Mouse (Mus musculus) limb, embryonic 12.5 days (tissue): Measurements from ENCODE around the gene Brsk1. TPM values are rescaled to one million over a fixed set of nuclear protein-coding genes. Genes with fewer than 3 reads are reported as not detected.

ENCODE experiments used
- ATAC-seq: fragments of 200-750 bp; cut with Nextera tagmentation; 2 replicates; pipeline ENCODE4 v1.8.0; 2017; ENCODE audit warnings: low read depth, moderate TSS enrichment; ENCODE audit not compliant: insufficient number of reproducible peaks, insufficient read depth, low FRiP score, low TSS enrichment
- H3K27ac ChIP-seq: fragments of 300-500 bp; sonication (generic); 2 replicates; pipeline ENCODE4 v1.5.1; 2016; ENCODE audit warnings: mild to moderate bottlenecking, moderate library complexity
- H3K27me3 ChIP-seq: fragments of 300-500 bp; sonication (generic); 2 replicates; pipeline ENCODE4 v1.6.1; 2016; ENCODE audit warnings: mild to moderate bottlenecking, moderate library complexity
- H3K36me3 ChIP-seq: fragments of 300-500 bp; sonication (generic); 2 replicates; pipeline ENCODE4 v1.6.1; 2016; ENCODE audit warnings: mild to moderate bottlenecking, moderate library complexity
- H3K4me1 ChIP-seq: fragments of 300-500 bp; sonication (generic); replicated peaks from 2 replicates; pipeline ENCODE4 v1.6.1; 2016
- H3K4me2 ChIP-seq: fragments of 300-500 bp; sonication (generic); 2 replicates; pipeline ENCODE4 v1.6.1; 2016; ENCODE audit warnings: mild to moderate bottlenecking, moderate library complexity
- H3K4me3 ChIP-seq: fragments of 300-500 bp; sonication (generic); replicated peaks from 2 replicates; pipeline ENCODE4 v1.5.1; 2016; ENCODE audit warnings: mild to moderate bottlenecking
- H3K9ac ChIP-seq: fragments of 300-500 bp; sonication (generic); replicated peaks from 2 replicates; pipeline ENCODE4 v1.6.1; 2016; ENCODE audit warnings: mild to moderate bottlenecking, moderate library complexity
- H3K9me3 ChIP-seq: fragments of 300-500 bp; sonication (generic); 2 replicates; pipeline ENCODE4 v1.6.1; 2016; ENCODE audit warnings: mild to moderate bottlenecking, moderate library complexity
- WGBS: fragments of 180-500 bp; shearing (Covaris S2); methylation state at CpG from one replicate; pipeline ENCODE4 v1.1.7; 2016; 5-methylcytosine and 5-hydroxymethylcytosine counted together
- polyA plus RNA-seq: library from polyadenylated mRNA; unstranded; fragments of >200 nt; fragmentation: Nextera tagmentation; extraction: Ambion mirVana; gene quantifications from 2 replicates; pipeline ENCODE4 v1.2.1, GENCODE M21; 2016

Brsk1 gene
- polyA plus RNA-seq = 2.4 and 3.6 TPM in 2 replicates

DNA sequence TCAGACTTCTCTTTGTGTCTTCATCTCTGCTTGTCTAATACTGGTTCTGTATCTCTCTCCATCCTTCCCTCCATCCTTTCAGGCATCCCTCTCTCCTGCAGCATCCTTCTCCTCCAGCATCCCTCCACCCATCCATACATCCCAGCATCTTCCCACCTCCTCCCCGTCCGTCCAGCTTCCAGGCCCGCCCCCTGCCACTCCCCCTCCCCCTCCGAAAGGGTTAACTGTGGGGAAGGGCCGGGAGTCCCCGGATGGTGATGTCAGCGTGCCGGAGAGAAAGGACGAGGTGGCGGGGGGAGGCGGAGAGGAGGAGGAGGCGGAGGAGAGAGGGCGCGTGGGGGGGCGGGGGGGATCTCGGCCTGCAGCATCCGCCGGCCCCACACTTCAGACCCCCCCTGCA lies at the start of gene Brsk1:
Gene Brsk1, plus strand, starts transcription at position 218 of the 400 bp plus-strand sequence.
- Histone ChIP-seq H3K36me3 (peaks cover 30% of the 10 kb centered on the region), H3K9me3 (no peaks in the 10 kb centered on the region), H3K9ac (peak within 1 kb of the TSS; percentile 100), H3K27ac (peak within 1 kb of the TSS; percentile 96), H3K4me1 (peaks cover 8% of the 10 kb centered on the region), H3K4me3 (peak within 1 kb of the TSS; percentile 99), H3K4me2 (peak within 1 kb of the TSS; percentile 84), H3K27me3 (no peaks in the 10 kb centered on the region)
- 2% methylated on average over 10 of the region's 18 CpGs for WGBS
- peak; percentile 29 for ATAC-seq

DNA sequence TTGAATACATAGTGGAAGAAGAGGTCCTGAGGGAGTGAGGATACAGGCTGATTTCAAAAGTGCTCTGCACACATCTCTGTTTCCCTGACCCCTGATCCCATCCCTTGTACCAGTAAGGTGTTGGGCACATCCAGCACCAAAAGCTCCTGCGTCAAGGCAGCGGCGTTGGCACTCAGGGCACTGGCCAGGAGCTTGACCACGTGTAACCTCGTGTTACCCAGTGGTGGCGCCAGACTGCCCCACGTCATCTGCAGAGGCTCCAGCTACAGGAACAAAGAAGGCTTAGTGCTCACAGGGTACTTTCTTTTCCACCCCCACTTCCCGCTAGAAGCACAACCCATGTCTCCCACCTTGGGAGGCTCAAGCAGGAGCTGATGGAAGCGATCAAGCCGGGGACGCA lies 49.2 kb upstream of the Brsk1 start:
- no peak overlapping the region for H3K27ac ChIP-seq
- ATAC-seq = no peak
- H3K36me3 ChIP-seq = peaks cover 98% of the 10 kb centered on the region
- no peak overlapping the region for H3K4me3 ChIP-seq
- H3K4me1 ChIP-seq = no peaks in the 10 kb centered on the region
- no peaks in the 10 kb centered on the region for H3K9me3 ChIP-seq
- H3K9ac ChIP-seq = no peak overlapping the region
- 90% methylated on average over 11 of the region's 11 CpGs for WGBS
- no peak overlapping the region for H3K4me2 ChIP-seq
- H3K27me3 ChIP-seq = no peaks in the 10 kb centered on the region

- WGBS = 93% methylated on average over 7 of the region's 7 CpGs
- no peak for ATAC-seq
- Histone ChIP-seq H3K9ac (no peak overlapping the region), H3K36me3 (peaks cover 98% of the 10 kb centered on the region), H3K9me3 (no peaks in the 10 kb centered on the region), H3K4me1 (no peaks in the 10 kb centered on the region), H3K27me3 (no peaks in the 10 kb centered on the region), H3K27ac (no peak overlapping the region), H3K4me2 (no peak overlapping the region), H3K4me3 (no peak overlapping the region)
Observed at GRCm38 (mm10) chr7:4641956-4642355, 48.4 kb upstream of the Brsk1 start.

- peaks cover 89% of the 10 kb centered on the region for H3K36me3 ChIP-seq
- no peaks in the 10 kb centered on the region for H3K4me1 ChIP-seq
- H3K9ac ChIP-seq = no peak overlapping the region
- no peak for ATAC-seq
- WGBS = 94% methylated on average over 6 of the region's 6 CpGs
- H3K27me3 ChIP-seq = no peaks in the 10 kb centered on the region
- no peak overlapping the region for H3K4me2 ChIP-seq
- no peak overlapping the region for H3K4me3 ChIP-seq
- H3K9me3 ChIP-seq = no peaks in the 10 kb centered on the region
- no peak overlapping the region for H3K27ac ChIP-seq
Observed at GRCm38 (mm10) chr7:4643225-4643624, 47.2 kb upstream of the Brsk1 start.

- no peaks in the 10 kb centered on the region for H3K4me1 ChIP-seq
- H3K27me3 ChIP-seq = no peaks in the 10 kb centered on the region
- H3K9ac ChIP-seq = no peak overlapping the region
- H3K4me3 ChIP-seq = no peak overlapping the region
- no peak overlapping the region for H3K27ac ChIP-seq
- H3K4me2 ChIP-seq = no peak overlapping the region
- H3K9me3 ChIP-seq = no peaks in the 10 kb centered on the region
- ATAC-seq = no peak
- 90% methylated on average over 3 of the region's 3 CpGs for whole genome bisulfite sequencing
- peaks cover 62% of the 10 kb centered on the region for H3K36me3 ChIP-seq
Observed at GRCm38 (mm10) chr7:4646806-4647205, 43.6 kb upstream of the Brsk1 start.

DNA sequence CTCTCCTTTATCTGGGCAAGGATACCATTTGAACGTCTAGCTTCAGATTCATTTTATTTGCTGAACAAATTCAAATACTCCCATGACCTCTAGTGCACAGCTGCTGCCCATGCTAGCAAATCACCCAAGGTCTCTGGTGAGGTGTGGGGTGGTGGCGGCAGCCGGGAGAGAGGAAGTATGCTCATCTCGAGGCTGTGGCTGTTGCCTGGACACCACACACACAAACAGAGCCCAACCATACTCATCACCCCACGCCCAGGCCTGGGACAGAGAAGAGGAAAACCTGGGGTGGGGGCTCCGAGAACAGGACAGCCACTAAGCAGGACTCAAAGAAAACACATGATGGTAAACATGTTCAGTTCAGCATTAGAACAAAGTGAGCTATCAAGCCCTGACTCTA lies 43.1 kb upstream of the Brsk1 start:
- ATAC-seq = no peak
- Histone ChIP-seq H3K4me2 (no peak overlapping the region), H3K27ac (no peak overlapping the region), H3K36me3 (peaks cover 61% of the 10 kb centered on the region), H3K27me3 (no peaks in the 10 kb centered on the region), H3K9me3 (no peaks in the 10 kb centered on the region), H3K4me1 (no peaks in the 10 kb centered on the region), H3K9ac (no peak overlapping the region), H3K4me3 (no peak overlapping the region)
- WGBS = 76% methylated on average over 6 of the region's 6 CpGs

- Histone ChIP-seq H3K4me2 (no peak overlapping the region), H3K9me3 (no peaks in the 10 kb centered on the region), H3K36me3 (peaks cover 61% of the 10 kb centered on the region), H3K27me3 (no peaks in the 10 kb centered on the region), H3K9ac (no peak overlapping the region), H3K4me1 (no peaks in the 10 kb centered on the region), H3K4me3 (no peak overlapping the region), H3K27ac (no peak overlapping the region)
- 100% methylated on average over 2 of the region's 2 CpGs for WGBS
- ATAC-seq = no peak
Observed at GRCm38 (mm10) chr7:4647992-4648391, 42.4 kb upstream of the Brsk1 start.

- no peak overlapping the region for H3K4me2 ChIP-seq
- no peaks in the 10 kb centered on the region for H3K9me3 ChIP-seq
- H3K27me3 ChIP-seq = no peaks in the 10 kb centered on the region
- H3K4me1 ChIP-seq = peaks cover 12% of the 10 kb centered on the region; the same call in 1 of the 2 replicates
- no peak overlapping the region for H3K4me3 ChIP-seq
- no peak overlapping the region for H3K9ac ChIP-seq
- H3K27ac ChIP-seq = no peak overlapping the region
- no peak for ATAC-seq
- H3K36me3 ChIP-seq = peaks cover 40% of the 10 kb centered on the region
- WGBS = 80% methylated on average over 8 of the region's 8 CpGs
Observed at GRCm38 (mm10) chr7:4651581-4651980, 38.8 kb upstream of the Brsk1 start.

- no peak overlapping the region for H3K27ac ChIP-seq
- H3K4me3 ChIP-seq = no peak overlapping the region
- no peaks in the 10 kb centered on the region for H3K27me3 ChIP-seq
- H3K4me2 ChIP-seq = no peak overlapping the region
- 88% methylated on average over 5 of the region's 5 CpGs for WGBS
- H3K36me3 ChIP-seq = peaks cover 34% of the 10 kb centered on the region
- H3K4me1 ChIP-seq = peaks cover 23% of the 10 kb centered on the region
- H3K9me3 ChIP-seq = no peaks in the 10 kb centered on the region
- ATAC-seq = no peak
- no peak overlapping the region for H3K9ac ChIP-seq
Observed at GRCm38 (mm10) chr7:4652726-4653125, 37.7 kb upstream of the Brsk1 start.

- WGBS = 61% methylated on average over 5 of the region's 5 CpGs
- H3K36me3 ChIP-seq = peaks cover 34% of the 10 kb centered on the region
- H3K27ac ChIP-seq = no peak overlapping the region
- no peaks in the 10 kb centered on the region for H3K9me3 ChIP-seq
- peaks cover 27% of the 10 kb centered on the region for H3K4me1 ChIP-seq
- H3K9ac ChIP-seq = no peak overlapping the region
- no peaks in the 10 kb centered on the region for H3K27me3 ChIP-seq
- no peak overlapping the region for H3K4me2 ChIP-seq
- ATAC-seq = no peak
- no peak overlapping the region for H3K4me3 ChIP-seq
Observed at GRCm38 (mm10) chr7:4653351-4653750, 37.1 kb upstream of the Brsk1 start.

- Histone ChIP-seq H3K9me3 (no peaks in the 10 kb centered on the region), H3K4me1 (peaks cover 27% of the 10 kb centered on the region), H3K4me3 (no peak overlapping the region), H3K36me3 (peaks cover 34% of the 10 kb centered on the region), H3K27ac (no peak overlapping the region), H3K9ac (no peak overlapping the region), H3K27me3 (no peaks in the 10 kb centered on the region), H3K4me2 (no peak overlapping the region)
- WGBS = 87% methylated on average over 7 of the region's 7 CpGs
- no peak for ATAC-seq
Observed at GRCm38 (mm10) chr7:4653780-4654179, 36.6 kb upstream of the Brsk1 start.

DNA sequence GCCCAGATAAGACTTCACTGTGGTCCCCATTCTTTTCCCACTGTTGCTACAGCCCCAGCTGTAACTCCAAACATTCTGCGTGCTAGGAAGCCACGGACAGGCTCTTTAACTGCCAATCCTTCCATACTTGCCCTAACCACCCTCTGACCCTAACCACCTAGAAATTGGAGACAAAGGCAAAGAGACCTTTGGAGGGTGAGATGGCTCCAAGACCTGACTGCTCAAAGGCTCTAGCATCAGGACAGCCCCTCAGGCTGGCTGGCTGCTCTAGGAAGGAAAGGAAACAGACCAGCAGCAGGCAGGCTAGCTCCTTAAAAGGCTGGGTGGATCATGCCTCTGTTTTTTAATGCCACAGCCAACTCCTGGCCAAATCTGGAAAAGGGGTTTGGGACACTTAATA lies 36.2 kb upstream of the Brsk1 start:
- Histone ChIP-seq H3K9ac (no peak overlapping the region; the same call in 1 of the 2 replicates), H3K9me3 (no peaks in the 10 kb centered on the region)
- no peak for ATAC-seq

More for the DNA sequence above, 36.2 kb upstream of the Brsk1 start:
- Histone ChIP-seq H3K4me2 (no peak overlapping the region), H3K4me1 (peaks cover 27% of the 10 kb centered on the region), H3K27ac (no peak overlapping the region), H3K27me3 (no peaks in the 10 kb centered on the region), H3K4me3 (no peak overlapping the region), H3K36me3 (peaks cover 34% of the 10 kb centered on the region)
- 85% methylated on average over 2 of the region's 2 CpGs for WGBS
